Mouse (Mus musculus) liver, adult 2 months (tissue): ENCODE data around the gene Grik1.

Experiments
- CTCF ChIP-seq: fragments of 200-500 bp; IDR thresholded peaks from 2 replicates; pipeline ENCODE4 v1.5.1; 2011; ENCODE audit warnings: low read depth, low read length, control low read depth
- POLR2A ChIP-seq: fragments of 200-500 bp; IDR thresholded peaks from 2 replicates; pipeline ENCODE4 v1.6.1; 2011; ENCODE audit warnings: low read length, control low read depth; ENCODE audit not compliant: insufficient read depth; ENCODE audit errors: extremely low read depth

DNA sequence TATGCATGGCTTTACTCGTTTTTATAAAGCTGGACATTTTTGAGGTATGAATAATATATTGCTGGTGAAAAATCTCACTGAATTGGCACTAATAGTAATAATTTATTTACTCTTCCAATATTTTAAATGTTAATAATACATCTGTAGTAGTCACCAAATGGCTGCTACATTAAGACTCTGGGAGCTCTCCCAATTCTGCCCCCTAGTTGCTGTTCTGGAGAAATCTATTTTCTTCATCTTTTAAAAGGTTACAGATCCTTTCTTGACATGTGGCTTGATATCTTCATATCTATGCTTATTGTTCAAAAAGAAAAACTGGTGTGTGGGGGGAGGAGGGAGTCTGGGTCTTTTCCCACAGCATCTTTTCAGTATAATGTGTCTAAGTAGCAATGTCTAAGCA lies 151.2 kb downstream of the Grik1 start:
- no peak for TF ChIP-seq POLR2A
- TF ChIP-seq CTCF = no peak
